Mouse (Mus musculus) monocyte, adult 2 months (primary cell): Measurements from ENCODE around the gene Adad1.

Experiments used
- DNase-seq, 2 experiments: peaks; one replicate each; pipeline ENCODE4 v3.0.0; 2022; ENCODE audit warnings: low spot score in 2 of 2, low read depth in 1 of 2

Gene Adad1

GRCm38 (mm10) chr3:37161096-37161495, 97.8 kb downstream of the Adad1 start:
- no peak for DNase-seq

- DNase-seq: no peak
These were observed 106.0 kb downstream of the Adad1 start for GRCm38 (mm10) chr3:37169283-37169682.
